Mouse (Mus musculus): ENCODE results near the gene Pam.

GRCm38 (mm10) chr1:97760598-97760997 lies 334.8 kb downstream of the Pam start:
- TF ChIP-seq POLR2A (IDR thresholded peaks at IDR 0.05; ENCODE audit: control insufficient read depth in 1 of 2, insufficient read depth in 1 of 2, low read depth in 1 of 2, low read length in 2 of 2, poor library complexity in 1 of 2) = no peak
- no peak for TF ChIP-seq ELF1 (IDR thresholded peaks at IDR 0.05; ENCODE audit: low read depth, low read length)
- no peak for TF ChIP-seq UBTF (IDR thresholded peaks at IDR 0.05; ENCODE audit: borderline replicate concordance, insufficient read depth, low read depth, low read length)
